8 mouse cellular contexts compared by ENCODE assay signal in the genomic region with DNA sequence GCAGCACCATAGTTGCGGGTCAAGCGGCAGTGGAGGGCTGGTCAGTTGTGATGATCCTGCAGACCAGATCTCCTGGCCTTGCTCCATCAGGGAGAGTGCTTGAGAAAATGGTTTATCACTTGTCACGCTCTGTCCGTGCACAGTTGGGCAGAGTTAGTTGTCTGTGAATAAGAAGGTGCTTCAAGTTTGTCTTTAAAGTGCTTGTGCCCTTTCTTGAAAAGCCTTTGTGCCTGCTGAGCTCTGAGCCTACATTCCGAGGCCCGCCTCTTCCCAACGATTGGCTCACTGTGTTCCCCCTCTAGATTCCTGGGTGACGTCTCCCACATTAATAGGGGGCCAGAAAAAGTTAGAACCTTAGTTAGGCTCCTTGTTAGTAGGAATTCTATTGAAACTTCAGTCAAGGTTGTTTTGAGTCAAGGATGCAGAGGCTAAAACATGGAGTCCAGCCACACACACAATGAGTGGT. TPM values are rescaled to one million over a fixed set of nuclear protein-coding genes. Genes with fewer than 3 reads are reported as not detected.
DNase-seq lines count a peak whose midpoint lies in the region; ATAC-seq and TF ChIP-seq lines count a peak whose summit lies in the region.

No protein-coding gene starts in this region.

- no peaks in the 10 kb centered on the region for H3K9me3 ChIP-seq in embryonic facial prominence, embryonic 13.5 days
- H3K9me3 ChIP-seq in intestine, embryonic 14.5 days (ENCODE audit: control insufficient read depth, low read length): no peaks in the 10 kb centered on the region
- no peaks in the 10 kb centered on the region for H3K9me3 ChIP-seq in neural tube, embryonic 12.5 days

- H3K36me3 ChIP-seq in liver, adult 2 months (ENCODE audit: control insufficient read depth, insufficient read depth, low read length): no peaks in the 10 kb centered on the region
- H3K36me3 ChIP-seq in embryonic facial prominence, embryonic 13.5 days: peaks cover 4% of the 10 kb centered on the region
- peaks cover 4% of the 10 kb centered on the region for H3K36me3 ChIP-seq in intestine, embryonic 14.5 days (ENCODE audit: control insufficient read depth, insufficient read depth, low read length)
- peaks cover 4% of the 10 kb centered on the region; the same call in 1 of the 2 replicates for H3K36me3 ChIP-seq in neural tube, embryonic 12.5 days

- H3K79me2 ChIP-seq in liver, adult 2 months (ENCODE audit: control insufficient read depth, insufficient read depth, low read length): no peaks in the 10 kb centered on the region; the same call in 1 of the 2 replicates

- no peak for TF ChIP-seq POLR2A in liver, adult 2 months (IDR thresholded peaks at IDR 0.05; ENCODE audit: extremely low read depth, insufficient read depth, low read length)

- peak overlapping the region; percentile 59 for H3K9ac ChIP-seq in liver, adult 2 months (ENCODE audit: low read depth, low read length)
- peak overlapping the region; percentile 84 for H3K9ac ChIP-seq in embryonic facial prominence, embryonic 13.5 days
- peak overlapping the region; percentile 65 for H3K9ac ChIP-seq in intestine, embryonic 14.5 days (ENCODE audit: low read length)
- peak overlapping the region; percentile 55 for H3K9ac ChIP-seq in neural tube, embryonic 12.5 days

- no peak overlapping the region for H3K27ac ChIP-seq in liver, adult 2 months (replicated peaks; ENCODE audit: insufficient read depth, low read depth, low read length)
- peak overlapping the region; percentile 73 for H3K27ac ChIP-seq in embryonic facial prominence, embryonic 13.5 days
- H3K27ac ChIP-seq in intestine, embryonic 14.5 days (ENCODE audit: low read depth): peak overlapping the region; percentile 54; the same call in 1 of the 2 replicates
- H3K27ac ChIP-seq in neural tube, embryonic 12.5 days: no peak overlapping the region

- no peak for DNase-seq in liver, adult 2 months (ENCODE audit: extremely low read depth, low read depth, low spot score)
- no peak for DNase-seq in liver
- DNase-seq in intestine, embryonic 14.5 days (ENCODE audit: low spot score): no peak
- no peak for DNase-seq in c-Kit-positive CD71-positive TER-119-positive erythroid progenitor cells, embryonic 14.5 days (ENCODE audit: low spot score)
- no peak for DNase-seq in layer of hippocampus, postnatal 25 days (ENCODE audit: extremely low spot score in 1 of 2, low spot score in 1 of 2)
- DNase-seq in layer of hippocampus, adult 11-12 months (ENCODE audit: low spot score): no peak

- TF ChIP-seq CTCF in liver, adult 2 months (IDR thresholded peaks at IDR 0.05; ENCODE audit: low read depth, low read length): no peak

- no peak for ATAC-seq in embryonic facial prominence, embryonic 13.5 days (ENCODE audit: insufficient number of reproducible peaks, insufficient read depth, low FRiP score, low TSS enrichment, low read depth)
- ATAC-seq in intestine, embryonic 14.5 days (replicated peaks; ENCODE audit: low FRiP score, low TSS enrichment, low read depth): no peak
- ATAC-seq in neural tube, embryonic 12.5 days (ENCODE audit: low FRiP score, low read depth): no peak

- peak overlapping the region; percentile 58; the same call in 1 of the 2 replicates for H3K4me3 ChIP-seq in liver, adult 2 months (ENCODE audit: insufficient read depth, low read depth, low read length)
- peak overlapping the region; percentile 56 for H3K4me3 ChIP-seq in embryonic facial prominence, embryonic 13.5 days
- H3K4me3 ChIP-seq in intestine, embryonic 14.5 days (ENCODE audit: low read depth, low read length): peak overlapping the region; percentile 46
- H3K4me3 ChIP-seq in neural tube, embryonic 12.5 days: peak overlapping the region; percentile 35; the same call in 1 of the 2 replicates

- 56% methylated on average over 8 of the region's 8 CpGs for WGBS in liver, adult 2 months
- WGBS in embryonic facial prominence, embryonic 13.5 days: 8% methylated on average over 8 of the region's 8 CpGs
- 13% methylated on average over 8 of the region's 8 CpGs for WGBS in intestine, embryonic 14.5 days
- 4% methylated on average over 8 of the region's 8 CpGs for WGBS in neural tube, embryonic 12.5 days

- peaks cover 17% of the 10 kb centered on the region for H3K4me1 ChIP-seq in liver, adult 2 months (ENCODE audit: control insufficient read depth, insufficient read depth, low read length)
- H3K4me1 ChIP-seq in embryonic facial prominence, embryonic 13.5 days: peaks cover 62% of the 10 kb centered on the region
- peaks cover 48% of the 10 kb centered on the region for H3K4me1 ChIP-seq in intestine, embryonic 14.5 days (replicated peaks; ENCODE audit: control insufficient read depth, insufficient read depth, low read length)
- peaks cover 54% of the 10 kb centered on the region for H3K4me1 ChIP-seq in neural tube, embryonic 12.5 days

- H3K4me2 ChIP-seq in embryonic facial prominence, embryonic 13.5 days: peak overlapping the region; percentile 96
- peak overlapping the region; percentile 98 for H3K4me2 ChIP-seq in intestine, embryonic 14.5 days (ENCODE audit: low read length)
- peak overlapping the region; percentile 73 for H3K4me2 ChIP-seq in neural tube, embryonic 12.5 days (replicated peaks)

- H3K27me3 ChIP-seq in liver, adult 2 months (ENCODE audit: control insufficient read depth, insufficient read depth, low read length): no peaks in the 10 kb centered on the region
- 0 out of 2 replicates have a peak, but pooled peaks cover 7% of the 10 kb centered on the region for H3K27me3 ChIP-seq in embryonic facial prominence, embryonic 13.5 days
- no peaks in the 10 kb centered on the region for H3K27me3 ChIP-seq in intestine, embryonic 14.5 days (replicated peaks; ENCODE audit: control insufficient read depth, insufficient read depth, low read length)
- peaks cover 48% of the 10 kb centered on the region for H3K27me3 ChIP-seq in neural tube, embryonic 12.5 days (replicated peaks)

RNA-seq across cellular contexts. Expression of a gene that starts 0.6 kb away (rescaled TPM):
- 6.0 and 6.6 TPM in 2 replicates for total RNA-seq in liver, adult 2 months (2014; rRNA removed)
- 5.0 and 7.0 TPM in 2 replicates for polyA plus RNA-seq in liver, adult 2 months (2012; rRNA removed)
- 65.2 and 68.5 TPM in 2 replicates for polyA plus RNA-seq in embryonic facial prominence, embryonic 13.5 days (2015; fragmentation: Nextera tagmentation; extraction: Ambion mirVana)
- polyA plus RNA-seq in intestine, embryonic 14.5 days (2014; fragmentation: Nextera tagmentation; extraction: Ambion mirVana): 54.4 and 59.9 TPM in 2 replicates
- 37.6 and 37.7 TPM in 2 replicates for polyA plus RNA-seq in neural tube, embryonic 12.5 days (2016; fragmentation: Nextera tagmentation; extraction: Ambion mirVana)
- total RNA-seq in layer of hippocampus, postnatal 25 days (2021): 10 to 100 TPM; 16.1 to 16.3 TPM

RNA-seq across cellular contexts. Expression of a gene that starts 4.8 kb away (rescaled TPM):
- total RNA-seq in liver, adult 2 months (2014; rRNA removed): 0.27 and 0.28 TPM in 2 replicates
- polyA plus RNA-seq in liver, adult 2 months (2012; rRNA removed): 0.10 and 0.20 TPM in 2 replicates
- 2.1 and 2.2 TPM in 2 replicates for polyA plus RNA-seq in embryonic facial prominence, embryonic 13.5 days (2015; fragmentation: Nextera tagmentation; extraction: Ambion mirVana)
- polyA plus RNA-seq in intestine, embryonic 14.5 days (2014; fragmentation: Nextera tagmentation; extraction: Ambion mirVana): 0.54 TPM in 1 of 2 replicates, not detected in the other
- 0.51 and 0.82 TPM in 2 replicates for polyA plus RNA-seq in neural tube, embryonic 12.5 days (2016; fragmentation: Nextera tagmentation; extraction: Ambion mirVana)
- total RNA-seq in layer of hippocampus, postnatal 25 days (2021): 1 to 10 TPM; 4.7 to 5.2 TPM

RNA-seq across cellular contexts. Expression of a gene that starts 9.9 kb away (rescaled TPM):
- 18.5 and 21.7 TPM in 2 replicates for total RNA-seq in liver, adult 2 months (2014; rRNA removed)
- 24.8 and 26.8 TPM in 2 replicates for polyA plus RNA-seq in liver, adult 2 months (2012; rRNA removed)
- 44.3 and 47.2 TPM in 2 replicates for polyA plus RNA-seq in embryonic facial prominence, embryonic 13.5 days (2015; fragmentation: Nextera tagmentation; extraction: Ambion mirVana)
- polyA plus RNA-seq in intestine, embryonic 14.5 days (2014; fragmentation: Nextera tagmentation; extraction: Ambion mirVana): 34.8 and 42.2 TPM in 2 replicates
- polyA plus RNA-seq in neural tube, embryonic 12.5 days (2016; fragmentation: Nextera tagmentation; extraction: Ambion mirVana): 52.6 and 55.2 TPM in 2 replicates
- 10 to 100 TPM; 42.4 to 44.9 TPM for total RNA-seq in layer of hippocampus, postnatal 25 days (2021)

RNA-seq across cellular contexts. Expression of a gene that starts 9.9 kb away (rescaled TPM):
- total RNA-seq in liver, adult 2 months (2014; rRNA removed): 11.0 and 11.9 TPM in 2 replicates
- 31.0 and 33.7 TPM in 2 replicates for polyA plus RNA-seq in liver, adult 2 months (2012; rRNA removed)
- polyA plus RNA-seq in embryonic facial prominence, embryonic 13.5 days (2015; fragmentation: Nextera tagmentation; extraction: Ambion mirVana): 21.8 and 26.1 TPM in 2 replicates
- polyA plus RNA-seq in intestine, embryonic 14.5 days (2014; fragmentation: Nextera tagmentation; extraction: Ambion mirVana): 27.1 and 30.8 TPM in 2 replicates
- polyA plus RNA-seq in neural tube, embryonic 12.5 days (2016; fragmentation: Nextera tagmentation; extraction: Ambion mirVana): 24.2 and 25.4 TPM in 2 replicates
- total RNA-seq in layer of hippocampus, postnatal 25 days (2021): 10 to 100 TPM; 16.4 to 18.5 TPM

RNA-seq across cellular contexts. Expression of a gene that starts 11.1 kb away (rescaled TPM):
- 22.6 and 27.4 TPM in 2 replicates for total RNA-seq in liver, adult 2 months (2014; rRNA removed)
- polyA plus RNA-seq in liver, adult 2 months (2012; rRNA removed): 52.8 and 58.1 TPM in 2 replicates
- 35.9 and 42.9 TPM in 2 replicates for polyA plus RNA-seq in embryonic facial prominence, embryonic 13.5 days (2015; fragmentation: Nextera tagmentation; extraction: Ambion mirVana)
- polyA plus RNA-seq in intestine, embryonic 14.5 days (2014; fragmentation: Nextera tagmentation; extraction: Ambion mirVana): 42.8 and 45.1 TPM in 2 replicates
- polyA plus RNA-seq in neural tube, embryonic 12.5 days (2016; fragmentation: Nextera tagmentation; extraction: Ambion mirVana): 93.3 and 93.9 TPM in 2 replicates
- 10 to 100 TPM; 71.1 to 76.0 TPM for total RNA-seq in layer of hippocampus, postnatal 25 days (2021)

Comparison
In these comparisons a context has a peak if more than half of its experiments do, and no peak if none do; other contexts are left out.
1. H3K27ac ChIP-seq: peak in embryonic facial prominence, embryonic 13.5 days (single experiment) and intestine, embryonic 14.5 days (single experiment); none in liver, adult 2 months (single experiment) and neural tube, embryonic 12.5 days (single experiment).
2. Peak in every context shown above with its lines, with median percentiles within 50 percentile points of each other: H3K4me3 ChIP-seq, H3K9ac ChIP-seq and H3K4me2 ChIP-seq.